Mouse (Mus musculus) heart, postnatal 36 days (tissue): ENCODE measurements around the gene Rexo1. TPM values are rescaled to one million over a fixed set of nuclear protein-coding genes. Genes with fewer than 3 reads are reported as not detected.

Source experiments
- DNase-seq, 2 experiments: peaks; one replicate each; pipeline ENCODE4 v3.0.0; 2021 to 2022
- intact Hi-C: fragments of 180-260 bp; cut with DNase I; formaldehyde crosslinking; loops from one replicate; pipeline ENCODE4 v1.15.1; 2025
- microRNA-seq, 2 experiments: library from miRNA; unstranded; fragments of <30 nt; microRNA quantifications; one replicate each; pipeline ENCODE4 v1.2.0; 2021; ENCODE audit warnings: borderline number of aligned reads in 2 of 2
- total RNA-seq, 2 experiments: library from RNA; stranded (reverse); gene quantifications; 2 replicates each; pipeline ENCODE4 v1.2.3; 2021

Gene Rexo1
- total RNA-seq, 2 experiments from 2014 or later = 12.3 to 13.7 TPM

DNA sequence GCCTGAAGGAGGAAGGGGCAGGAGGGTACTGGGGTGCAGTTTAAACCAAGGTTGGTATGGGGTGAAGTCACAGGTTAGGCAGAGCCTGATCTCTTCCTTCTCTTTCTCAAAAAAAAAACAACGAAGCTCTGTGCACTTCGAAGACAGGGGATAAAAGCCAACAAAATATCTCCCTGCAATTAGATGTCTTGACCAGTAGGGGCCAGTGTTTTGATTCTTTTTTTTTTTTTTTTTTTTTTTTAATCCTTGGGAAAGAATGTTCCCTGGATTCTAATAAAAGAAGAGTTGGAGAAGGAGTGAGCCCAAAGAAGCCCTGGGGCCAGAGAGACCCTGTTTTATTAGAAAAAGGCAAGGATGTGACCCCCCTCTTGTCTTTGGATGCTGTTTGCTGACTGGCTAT is 42.1 kb downstream of the Rexo1 start:
- no peak for DNase-seq
- intact Hi-C loops = no loop called here

DNA sequence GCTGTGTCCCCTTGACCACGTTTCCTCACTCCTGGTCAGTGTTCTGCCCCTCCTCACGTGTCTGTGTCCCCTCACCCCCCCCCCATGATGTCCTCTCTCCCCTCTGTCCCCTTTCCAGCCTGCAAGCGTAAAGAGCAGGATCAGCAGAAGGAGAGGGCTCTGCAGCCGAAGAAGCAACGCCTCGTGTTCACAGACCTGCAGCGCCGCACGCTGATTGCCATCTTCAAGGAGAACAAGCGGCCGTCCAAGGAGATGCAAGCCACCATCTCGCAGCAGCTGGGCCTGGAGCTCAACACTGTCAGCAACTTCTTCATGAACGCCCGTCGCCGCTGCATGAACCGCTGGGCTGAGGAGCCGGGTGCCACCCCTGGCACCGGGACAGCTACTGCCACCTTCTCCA is 47.6 kb downstream of the Rexo1 start:
- DNase-seq = no peak
- intact Hi-C loops = no loop called here

DNA sequence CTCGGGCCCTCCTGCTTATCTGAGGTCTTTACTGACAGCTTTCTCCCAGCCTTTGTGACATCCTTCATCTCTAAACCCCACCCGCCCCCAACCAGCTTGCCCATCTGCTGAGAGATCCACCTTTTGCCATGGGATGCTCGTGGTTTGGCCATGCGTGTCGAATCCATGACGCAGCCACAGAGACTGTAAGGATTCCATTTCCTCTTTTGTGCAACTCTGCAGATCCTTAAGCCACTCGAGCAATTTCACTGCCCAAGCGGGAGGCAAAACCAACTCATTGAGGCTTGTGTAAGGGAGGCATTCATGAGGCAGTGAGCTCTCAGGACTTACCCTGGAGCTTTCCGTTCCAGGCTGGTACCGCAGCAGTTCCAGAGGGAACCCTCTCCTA is 51.1 kb downstream of the Rexo1 start:
- DNase-seq = no peak
- intact Hi-C loops = no loop called here

DNA sequence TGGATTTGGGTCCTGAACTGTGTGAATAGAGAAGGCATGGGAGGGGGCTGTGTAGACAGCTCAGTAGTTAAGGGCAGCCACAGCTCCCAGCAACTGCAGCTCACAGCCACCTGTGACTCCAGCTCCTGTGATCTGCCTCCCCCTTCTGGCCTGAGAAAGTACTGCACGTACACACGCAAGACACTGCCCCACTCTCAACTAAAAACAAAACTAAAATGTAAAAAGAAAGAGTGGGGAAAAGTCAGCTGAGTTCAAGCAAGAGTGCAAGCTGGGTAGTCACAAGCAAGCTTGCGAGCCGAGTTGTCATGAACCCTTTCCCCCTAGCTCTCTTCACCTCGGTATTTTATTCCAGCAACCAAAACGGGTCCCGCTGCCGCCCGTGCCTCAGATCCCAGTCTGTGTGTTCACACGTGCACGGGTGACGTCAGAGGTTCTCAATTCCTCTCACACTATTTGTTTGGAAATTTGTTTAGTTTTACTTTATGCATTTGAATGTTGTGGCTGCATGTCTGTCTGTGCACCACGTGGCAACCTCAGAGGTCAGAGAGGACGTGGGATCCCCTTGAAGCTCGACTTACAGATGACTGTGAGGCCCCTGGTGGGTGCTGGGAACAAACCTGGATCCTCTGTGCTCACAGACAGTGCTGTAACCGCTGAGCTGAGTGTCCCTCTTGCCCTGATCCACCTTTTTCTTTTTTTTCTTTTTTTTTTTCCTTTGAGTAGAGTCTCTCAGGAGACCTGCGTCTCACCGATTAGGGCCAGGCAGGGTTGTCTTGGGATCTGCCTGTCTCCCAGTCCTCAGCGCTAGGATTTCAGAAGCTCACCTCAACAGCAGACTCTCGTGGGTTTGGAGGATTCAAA is 51.7 kb downstream of the Rexo1 start:
- intact Hi-C loops = loop anchor here (1.0 to 5.0 kb wide), 3 partner anchors 47 to 132 kb away; no protein-coding TSS in a partner anchor
- DNase-seq = peak; percentile 82 to 91

DNA sequence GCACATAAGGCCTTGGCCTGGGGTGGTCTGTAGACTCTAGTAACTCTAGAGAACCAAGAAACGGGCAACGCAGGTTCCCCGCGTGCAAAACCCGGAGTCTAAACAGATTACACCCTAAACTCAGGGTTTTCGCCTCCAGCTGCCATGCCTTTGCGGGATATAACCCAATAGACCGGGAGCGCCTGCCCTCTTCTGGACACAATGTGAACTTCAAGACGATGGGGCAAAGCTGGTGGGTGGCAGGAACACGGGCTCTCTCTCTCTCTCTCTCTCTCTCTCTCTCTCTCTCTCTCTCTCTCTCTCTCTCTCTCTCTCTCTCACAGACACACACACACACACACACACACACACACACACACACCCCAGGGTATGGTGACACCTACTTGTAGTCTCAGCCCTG is 55.1 kb downstream of the Rexo1 start:
- peak; percentile 59 to 78 for DNase-seq
- intact Hi-C loops = loop anchor here (5.0 kb wide), 1 partner anchor 129 kb away; no protein-coding TSS in a partner anchor

DNA sequence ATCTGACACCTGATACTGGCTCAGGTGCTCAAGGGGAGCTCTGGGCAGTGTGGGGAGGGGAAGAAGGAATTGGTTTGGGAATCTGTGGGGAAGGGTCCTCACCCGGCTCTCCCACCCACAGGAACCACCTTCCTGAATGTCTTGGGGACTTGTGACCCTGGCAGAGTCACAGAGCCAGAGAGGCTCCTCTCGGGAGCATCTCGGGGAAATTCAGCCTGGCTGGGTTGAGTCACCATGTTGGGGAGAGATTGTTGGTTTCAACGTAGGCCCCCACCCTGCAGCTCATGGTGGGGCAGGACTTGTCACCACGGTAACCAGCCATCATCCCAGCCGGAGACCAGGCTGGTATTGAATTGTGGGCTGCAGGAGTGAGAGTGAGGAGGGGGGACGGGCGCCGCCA is 56.6 kb downstream of the Rexo1 start:
- intact Hi-C loops = loop anchor here (5.0 kb wide), 1 partner anchor 127 kb away; no protein-coding TSS in a partner anchor
- DNase-seq = no peak

DNA sequence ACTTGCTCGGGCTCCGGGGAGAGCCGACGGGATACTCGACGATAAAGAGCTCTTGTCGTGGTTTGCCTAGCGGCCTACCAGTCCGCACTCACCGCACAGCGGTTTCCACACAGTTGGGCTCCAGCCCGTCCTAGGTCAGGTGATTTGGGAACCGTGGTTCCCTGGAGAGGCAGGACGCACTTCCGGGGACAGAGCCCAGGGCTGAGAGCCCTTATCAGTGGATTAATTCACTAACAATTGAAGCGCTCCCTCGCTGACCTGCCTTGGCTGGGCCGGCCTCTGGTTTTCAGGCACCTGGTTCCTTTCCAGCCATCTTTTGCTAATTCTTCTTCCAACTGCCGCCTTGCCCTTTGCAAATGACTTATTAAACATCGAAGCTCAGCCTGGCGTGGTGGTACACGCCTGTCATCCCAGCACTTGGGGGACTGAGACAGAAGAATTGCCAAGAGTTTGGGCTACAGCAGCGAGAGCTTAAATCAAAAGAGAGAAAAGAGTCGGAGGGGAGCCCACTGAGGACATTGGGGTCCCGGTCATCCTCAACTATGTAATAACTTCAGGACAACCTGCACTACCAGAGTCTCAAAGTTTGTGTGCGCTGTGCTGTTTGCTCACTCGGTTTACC is 57.6 kb downstream of the Rexo1 start:
- peak; percentile 28 to 30 for DNase-seq
- intact Hi-C loops = no loop called here

DNA sequence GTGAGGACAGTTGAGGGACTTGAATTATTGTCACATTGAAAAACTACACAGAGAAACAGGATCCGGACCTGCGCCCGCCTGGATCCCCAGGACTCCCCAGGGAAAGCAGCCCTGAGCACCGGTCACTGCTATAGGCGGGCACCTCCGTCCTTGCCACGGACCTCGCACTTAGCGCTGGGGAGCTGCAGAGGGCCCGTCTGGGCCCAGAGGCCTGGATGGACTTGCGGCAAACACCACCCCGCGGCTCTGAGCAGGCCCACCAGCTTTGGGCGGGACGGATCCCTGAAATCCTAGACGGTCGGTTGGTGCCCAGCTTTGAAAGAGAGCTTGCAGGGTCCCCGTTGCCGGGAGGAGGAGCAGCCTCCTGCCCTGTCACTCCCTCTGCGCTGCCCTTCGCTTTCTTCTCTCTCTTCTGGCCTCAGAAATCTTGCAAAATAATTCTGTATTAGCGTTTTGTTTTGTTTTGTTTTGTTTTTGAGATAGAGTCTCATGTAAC is 58.5 kb downstream of the Rexo1 start:
- intact Hi-C loops = no loop called here
- no peak for DNase-seq

DNA sequence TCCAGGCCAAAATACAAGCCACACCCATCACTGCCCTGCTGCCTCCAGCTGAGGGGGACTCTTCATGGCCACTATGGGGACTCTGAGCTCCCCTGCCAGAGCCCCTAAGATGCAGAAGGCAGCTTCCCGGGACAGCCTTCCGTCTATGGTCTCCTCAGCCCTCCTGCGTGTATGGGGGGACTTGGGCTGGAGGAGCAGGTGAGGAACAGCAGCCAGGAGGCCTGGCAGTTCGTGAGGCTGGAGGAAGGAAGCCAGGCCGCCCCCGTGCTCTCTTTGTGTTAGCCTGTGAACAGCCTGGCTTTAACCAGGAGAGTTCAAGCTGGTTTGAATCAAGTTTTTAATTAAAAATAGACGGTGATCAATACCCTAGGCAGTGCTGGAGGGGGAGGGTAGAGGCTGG is 59.1 kb downstream of the Rexo1 start:
- no peak for DNase-seq
- intact Hi-C loops = no loop called here

DNA sequence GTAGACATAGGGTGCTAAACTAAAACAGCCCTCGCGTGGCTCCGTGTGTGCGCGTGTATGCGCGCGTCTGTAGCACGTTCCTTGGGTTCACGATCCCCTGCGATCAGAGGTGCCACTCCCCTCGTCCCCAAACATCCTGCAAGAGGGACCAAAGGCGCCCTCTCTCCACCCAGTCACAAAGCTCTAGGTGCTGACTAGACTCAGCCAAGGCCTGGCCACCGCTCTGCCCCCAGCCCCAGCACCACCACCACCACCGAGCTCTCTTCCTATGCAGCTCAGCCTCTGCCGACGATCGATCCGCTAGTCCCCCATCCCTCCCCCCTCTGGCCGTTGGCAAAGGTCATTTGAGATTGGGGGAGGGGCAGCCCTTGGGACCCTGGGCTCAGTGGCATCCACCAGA is 64.9 kb downstream of the Rexo1 start:
- intact Hi-C loops = no loop called here
- no peak for DNase-seq

DNA sequence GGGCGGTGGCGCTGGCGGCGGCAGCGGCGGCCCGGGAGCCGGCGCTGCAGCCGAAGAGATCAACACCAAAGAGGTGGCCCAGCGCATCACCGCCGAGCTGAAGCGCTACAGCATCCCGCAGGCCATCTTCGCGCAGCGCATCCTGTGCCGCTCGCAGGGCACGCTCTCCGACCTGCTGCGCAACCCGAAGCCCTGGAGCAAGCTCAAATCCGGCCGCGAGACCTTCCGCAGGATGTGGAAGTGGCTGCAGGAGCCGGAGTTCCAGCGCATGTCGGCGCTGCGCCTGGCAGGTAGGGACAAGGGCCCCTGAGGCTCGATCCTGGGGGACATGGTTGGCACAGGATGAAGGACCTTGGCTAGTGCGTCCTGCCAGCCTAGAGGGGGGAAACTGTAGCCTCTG is 65.5 kb downstream of the Rexo1 start:
- intact Hi-C loops = no loop called here
- DNase-seq = no peak

DNA sequence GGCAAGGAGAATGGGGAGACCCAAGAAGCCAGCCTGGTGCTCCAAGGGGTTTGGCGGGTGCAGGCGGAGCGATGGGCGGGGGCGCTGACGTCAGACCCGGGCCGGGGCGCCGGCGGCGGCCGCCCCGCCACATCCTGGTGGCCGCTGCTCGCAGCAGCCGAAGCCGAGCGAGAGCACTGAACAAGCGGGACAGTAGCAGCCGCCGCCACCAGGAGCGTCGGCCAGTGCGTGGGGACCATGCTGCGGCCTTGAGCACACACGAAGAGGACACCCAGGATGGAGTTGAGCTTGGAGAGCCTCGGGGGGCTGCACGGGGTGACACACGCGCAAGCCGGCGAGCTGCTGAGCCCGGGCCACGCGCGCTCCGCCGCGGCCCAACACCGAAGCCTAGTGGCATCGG is 66.6 kb downstream of the Rexo1 start, which contains the start of gene Onecut3:
Gene Onecut3, plus strand, starts transcription at position 104 of the 400 bp plus-strand sequence.
- DNase-seq = peak; percentile 52 to 63
- intact Hi-C loops = no loop called here

Small RNA genes lying within 50 kb of the gene (microRNA-seq; reads per million reads assigned to microRNA genes)
- 0 to 1.4 reads per million in 2 experiments for gene Mir6912

Other genes with a start within 250 kb of the Rexo1 start
- 10 to 100 TPM; 13.8 to 15.1 TPM for gene 2310011J03Rik, start 241.0 kb downstream of the Rexo1 start, total RNA-seq
- 1 to 10 TPM; 2.2 to 2.9 TPM for gene Pcsk4, start 232.1 kb downstream of the Rexo1 start, total RNA-seq
- gene Reep6, start 231.6 kb downstream of the Rexo1 start, total RNA-seq = 1 to 10 TPM; 2.7 TPM
- 10 to 100 TPM; 75.9 to 83.8 TPM for gene Adamtsl5, start 213.1 kb downstream of the Rexo1 start, total RNA-seq
- gene Plk5, start 205.1 kb downstream of the Rexo1 start, total RNA-seq = under 1 TPM; 0.49 to 0.64 TPM
- 1 to 10 TPM; 8.1 to 8.6 TPM for gene Mex3d, start 173.9 kb downstream of the Rexo1 start, total RNA-seq
- 10 to 100 TPM; 82.1 to 82.2 TPM for gene Mbd3, start 162.0 kb downstream of the Rexo1 start, total RNA-seq
- gene Uqcr11, start 154.7 kb downstream of the Rexo1 start, total RNA-seq = 1,000 to 10,000 TPM; 1,920 to 2,020 TPM
- 10 to 100 TPM; 17.9 to 20.9 TPM for gene Tcf3, start 127.9 kb downstream of the Rexo1 start, total RNA-seq
- not detected for gene Onecut3, start 66.7 kb downstream of the Rexo1 start, total RNA-seq
- not detected for gene Atp8b3, start 22.4 kb downstream of the Rexo1 start, total RNA-seq
- 1 to 10 TPM; 3.6 to 4.5 TPM for gene Klf16, start 15.8 kb upstream of the Rexo1 start, total RNA-seq
- gene Abhd17a, start 28.8 kb upstream of the Rexo1 start, total RNA-seq = 10 to 100 TPM; 48.3 to 51.2 TPM
- gene Scamp4, start 41.3 kb upstream of the Rexo1 start, total RNA-seq = 10 to 100 TPM; 19.7 to 22.1 TPM
- 1 to 10 TPM in 1 of 2 experiments, under 1 TPM in 1; 0.49 to 1.4 TPM for gene Adat3, start 41.3 kb upstream of the Rexo1 start, total RNA-seq
- under 1 TPM; 0.41 to 0.58 TPM for gene Gm49322, start 44.5 kb upstream of the Rexo1 start, total RNA-seq
- gene Csnk1g2, start 61.3 kb upstream of the Rexo1 start, total RNA-seq = 100 to 1,000 TPM; 111 to 119 TPM
- gene Btbd2, start 95.5 kb upstream of the Rexo1 start, total RNA-seq = 10 to 100 TPM; 45.5 to 46.8 TPM
- gene Mknk2, start 116.6 kb upstream of the Rexo1 start, total RNA-seq = 100 to 1,000 TPM; 223 to 233 TPM
- gene Mob3a, start 140.4 kb upstream of the Rexo1 start, total RNA-seq = 1 to 10 TPM; 5.3 to 6.7 TPM
- 1 to 10 TPM; 2.5 to 2.9 TPM for gene Izumo4, start 140.6 kb upstream of the Rexo1 start, total RNA-seq
- gene Ap3d1, start 180.7 kb upstream of the Rexo1 start, total RNA-seq = 10 to 100 TPM; 35.1 to 43.5 TPM
- 10 to 100 TPM; 22.5 to 27.0 TPM for gene Dot1l, start 193.6 kb upstream of the Rexo1 start, total RNA-seq
- 10 to 100 TPM; 29.5 to 29.7 TPM for gene Sf3a2, start 236.6 kb upstream of the Rexo1 start, total RNA-seq
- gene Plekhj1, start 237.1 kb upstream of the Rexo1 start, total RNA-seq = 10 to 100 TPM; 29.3 to 31.3 TPM
- gene Amh, start 243.7 kb upstream of the Rexo1 start, total RNA-seq = under 1 TPM; 0.22 to 0.53 TPM